ENCODE assay signal across 8 mouse cellular contexts in genomic region chr10:105573908-105574694, GRCm38 (mm10). TPM values are rescaled to one million over a fixed set of nuclear protein-coding genes. Genes with fewer than 3 reads are reported as not detected.
DNase-seq lines count a peak whose midpoint lies in the region; ATAC-seq and TF ChIP-seq lines count a peak whose summit lies in the region.

Gene Tmtc2 (minus strand): TSS chr10:105574451.

- H3K4me3 ChIP-seq in ES-E14 (ENCODE audit: insufficient read depth in 1 of 2, low read depth in 1 of 2, low read length in 2 of 2, poor library complexity in 1 of 2, severe bottlenecking in 1 of 2): peak within 1 kb of the TSS; percentile 82 to 97
- H3K4me3 ChIP-seq in forebrain, postnatal 0 days (ENCODE audit: low read depth, low read length): peak within 1 kb of the TSS; percentile 85
- peak within 1 kb of the TSS; percentile 92 for H3K4me3 ChIP-seq in layer of hippocampus, adult 2 months
- H3K4me3 ChIP-seq in lung, adult 2 months (replicated peaks; ENCODE audit: extremely low read depth, low read depth, low read length): peak within 1 kb of the TSS; percentile 89
- peak within 1 kb of the TSS; percentile 78 for H3K4me3 ChIP-seq in neural tube, embryonic 15.5 days (replicated peaks)

- no peaks in the 10 kb centered on the region for H3K27me3 ChIP-seq in forebrain, postnatal 0 days (ENCODE audit: insufficient read depth, low read length)
- H3K27me3 ChIP-seq in neural tube, embryonic 15.5 days (replicated peaks): no peaks in the 10 kb centered on the region

- peak; percentile 72 for DNase-seq in ES-E14 (ENCODE audit: low read depth, low spot score)
- DNase-seq in cerebellum, adult 18-20 months: peak; percentile 91 to 97
- peak; percentile 93 for DNase-seq in forebrain, postnatal 0 days
- peak; percentile 81 to 85 for DNase-seq in heart, postnatal 36 days
- peak; percentile 87 to 92 for DNase-seq in layer of hippocampus, adult 2 months (ENCODE audit: low spot score in 2 of 2)
- DNase-seq in lung, adult 2 months: peak; percentile 87
- DNase-seq in testis, postnatal 14 days (ENCODE audit: low spot score): peak; percentile 85

- ATAC-seq in forebrain, postnatal 0 days: peak; percentile 95
- peak; percentile 97 for ATAC-seq in neural tube, embryonic 15.5 days (ENCODE audit: low FRiP score)

- TF ChIP-seq POLR2A in lung, adult 2 months (IDR thresholded peaks at IDR 0.05; ENCODE audit: borderline replicate concordance, extremely low read depth, low read depth, low read length): peak; percentile 51; the same call in 1 of the 2 replicates

- peak; percentile 61 for TF ChIP-seq CTCF in forebrain, postnatal 0 days (IDR thresholded peaks at IDR 0.05; ENCODE audit: low read depth)
- TF ChIP-seq CTCF in layer of hippocampus, adult 2 months (conservative IDR thresholded peaks at IDR 0.05): peak; percentile 57
- TF ChIP-seq CTCF in lung, adult 2 months (IDR thresholded peaks at IDR 0.05; ENCODE audit: insufficient read depth, low read length): no peak

- no peak within 1 kb of the TSS for H3K27ac ChIP-seq in ES-E14 (ENCODE audit: insufficient read depth, low read depth, low read length, poor library complexity, severe bottlenecking)
- peak within 1 kb of the TSS; percentile 84 for H3K27ac ChIP-seq in forebrain, postnatal 0 days (ENCODE audit: low read depth, low read length)
- peak within 1 kb of the TSS; percentile 91 for H3K27ac ChIP-seq in layer of hippocampus, adult 2 months
- H3K27ac ChIP-seq in neural tube, embryonic 15.5 days (replicated peaks): peak within 1 kb of the TSS; percentile 92

- 4% methylated on average over 58 of the region's 61 CpGs for WGBS in forebrain, postnatal 0 days
- WGBS in lung, adult 2 months: under 1% methylated on average over 46 of the region's 61 CpGs
- under 1% methylated on average over 61 of the region's 61 CpGs for WGBS in neural tube, embryonic 15.5 days

- peak within 1 kb of the TSS; percentile 68 for H3K9ac ChIP-seq in ES-E14 (ENCODE audit: insufficient read depth, low read depth, low read length, poor library complexity, severe bottlenecking)
- H3K9ac ChIP-seq in forebrain, postnatal 0 days: peak within 1 kb of the TSS; percentile 69
- peak within 1 kb of the TSS; percentile 79 for H3K9ac ChIP-seq in neural tube, embryonic 15.5 days (replicated peaks)

- no peaks in the 10 kb centered on the region for H3K9me3 ChIP-seq in ES-E14 (ENCODE audit: control insufficient read depth, insufficient read depth, low read depth, low read length)
- H3K9me3 ChIP-seq in forebrain, postnatal 0 days (ENCODE audit: low read length): no peaks in the 10 kb centered on the region
- H3K9me3 ChIP-seq in neural tube, embryonic 15.5 days (replicated peaks): no peaks in the 10 kb centered on the region

- no peaks in the 10 kb centered on the region for H3K4me1 ChIP-seq in ES-E14 (ENCODE audit: control insufficient read depth in 2 of 2, insufficient read depth in 2 of 2, low read length in 2 of 2, poor library complexity in 1 of 2)
- peaks cover 5% of the 10 kb centered on the region for H3K4me1 ChIP-seq in forebrain, postnatal 0 days (ENCODE audit: insufficient read depth)
- H3K4me1 ChIP-seq in lung, adult 2 months (ENCODE audit: control insufficient read depth, insufficient read depth, low read length): peaks cover 3% of the 10 kb centered on the region; the same call in 1 of the 2 replicates
- peaks cover 45% of the 10 kb centered on the region for H3K4me1 ChIP-seq in neural tube, embryonic 15.5 days

- in situ Hi-C loops in ES-E14 (cut with MboI; ENCODE audit: low sequenced_read_pairs in 2 of 2, unreplicated experiment in 2 of 2): no loop called here

- intact Hi-C loops in heart, postnatal 36 days (cut with DNase I): loop anchor here (2.0 to 10.0 kb wide), 5 partner anchors 52 to 429 kb away; no protein-coding TSS in a partner anchor

- H3K4me2 ChIP-seq in forebrain, postnatal 0 days (ENCODE audit: low read depth): peak within 1 kb of the TSS; percentile 60
- H3K4me2 ChIP-seq in neural tube, embryonic 15.5 days: peak within 1 kb of the TSS; percentile 84

- H3K36me3 ChIP-seq in ES-E14 (ENCODE audit: control insufficient read depth, insufficient read depth, low read length, poor library complexity, severe bottlenecking): no peaks in the 10 kb centered on the region
- H3K36me3 ChIP-seq in forebrain, postnatal 0 days (ENCODE audit: insufficient read depth): no peaks in the 10 kb centered on the region
- H3K36me3 ChIP-seq in neural tube, embryonic 15.5 days: no peaks in the 10 kb centered on the region

TF ChIP-seq in ES-E14, 5 proteins besides CTCF, POLR2A, EP300 and RAD21:
- TF ChIP-seq HCFC1 (IDR thresholded peaks at IDR 0.05; ENCODE audit: borderline replicate concordance, insufficient read depth, low read length) (no peak), ZC3H11A (IDR thresholded peaks at IDR 0.05; ENCODE audit: borderline replicate concordance, low read depth, low read length) (no peak), MAFK (IDR thresholded peaks at IDR 0.05; ENCODE audit: insufficient read depth, low read depth, low read length) (no peak), CHD2 (IDR thresholded peaks at IDR 0.05; ENCODE audit: low read depth, low read length) (no peak), ZNF384 (IDR thresholded peaks at IDR 0.05; ENCODE audit: low read depth, low read length) (no peak)

RNA-seq across cellular contexts. Expression of gene Tmtc2, which starts in this region (rescaled TPM):
- total RNA-seq in ES-E14 (2012; rRNA removed): 0.63 and 0.89 TPM in 2 replicates
- 8.5 and 11.1 TPM in 2 replicates for total RNA-seq in forebrain, postnatal 0 days (2014; rRNA removed)
- 3.2 and 4.6 TPM in 2 replicates for polyA plus RNA-seq in forebrain, postnatal 0 days (2015; fragmentation: Nextera tagmentation; extraction: Ambion mirVana)
- total RNA-seq in heart, postnatal 36 days (2021): 1 to 10 TPM; 3.6 to 6.2 TPM
- 10 to 100 TPM; 10.2 to 12.0 TPM for total RNA-seq in layer of hippocampus, adult 2 months (2021)
- 11.6 and 17.7 TPM in 2 replicates for polyA plus RNA-seq in lung, adult 2 months (2012; rRNA removed)
- polyA plus RNA-seq in neural tube, embryonic 15.5 days (2015; fragmentation: Nextera tagmentation; extraction: Ambion mirVana): 7.3 and 7.8 TPM in 2 replicates

Comparison
In these comparisons a context has a peak if more than half of its experiments do, and no peak if none do; other contexts are left out.
1. Peak in DNase-seq, H3K4me3 ChIP-seq and H3K9ac ChIP-seq in ES-E14; RNA of the gene not detected or under 1 TPM.